Mouse (Mus musculus): ENCODE measurements around the gene Rere.

The Rere gene

DNA sequence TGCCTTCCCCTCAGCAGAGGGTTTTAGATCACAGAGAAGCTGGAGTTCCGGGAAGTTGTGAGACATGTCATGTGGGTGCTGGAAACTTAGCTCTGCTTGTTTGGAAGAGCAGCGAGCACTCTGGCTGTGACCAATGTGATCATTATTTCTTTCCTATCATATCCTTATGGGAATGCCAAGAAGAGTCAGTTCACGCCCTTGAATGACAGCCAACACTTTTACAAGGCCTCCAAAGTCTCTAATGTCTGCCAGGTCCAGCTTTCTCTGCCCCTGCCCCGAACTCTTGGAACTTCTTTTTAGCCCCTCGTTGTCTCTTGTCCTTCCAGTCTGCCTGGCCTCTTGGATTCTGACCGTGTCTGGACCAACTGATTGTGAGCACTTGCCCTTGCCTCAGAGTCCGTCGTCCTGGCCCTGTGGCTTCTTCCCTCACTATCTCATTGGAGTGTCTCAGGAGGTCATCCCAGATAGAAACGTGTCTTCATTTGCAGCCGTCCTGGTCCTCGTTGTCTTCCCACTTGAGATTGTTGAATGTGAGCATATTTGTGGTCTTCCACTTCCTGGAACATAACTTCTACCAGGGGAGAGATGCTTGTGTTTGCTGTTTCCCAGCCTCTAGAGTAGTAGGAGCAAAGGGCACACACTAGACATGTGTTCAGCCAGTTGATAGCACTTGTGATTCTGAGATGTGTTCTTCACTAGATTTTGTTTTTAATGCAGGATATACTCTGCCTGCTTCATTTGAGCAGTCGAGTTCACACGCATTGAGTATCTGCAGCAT lies 120.6 kb downstream of the Rere start:
- no peak for TF ChIP-seq GATA4 (IDR thresholded peaks at IDR 0.05; ENCODE audit: insufficient replicate concordance, low read length)

DNA sequence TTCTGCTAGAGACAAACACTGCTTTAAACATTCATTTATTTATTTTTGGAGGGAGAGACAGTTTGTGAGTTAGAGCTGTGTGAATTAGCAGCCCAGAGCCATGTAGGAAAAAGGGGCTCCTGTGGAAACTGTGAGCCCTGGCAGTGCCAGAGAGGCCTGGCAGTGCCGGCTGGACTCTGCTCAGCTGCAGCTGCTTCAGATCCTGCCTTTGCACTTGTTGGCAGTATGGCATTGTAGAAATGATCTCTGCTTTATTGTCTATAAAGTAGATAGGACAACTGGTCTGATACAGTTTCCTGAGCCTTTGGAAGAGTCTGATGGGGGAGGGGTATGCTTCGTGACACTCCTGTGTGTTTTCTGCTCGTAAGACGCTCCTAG lies 121.2 kb downstream of the Rere start:
- no peak for TF ChIP-seq GATA4 (IDR thresholded peaks at IDR 0.05; ENCODE audit: insufficient replicate concordance, low read length)

DNA sequence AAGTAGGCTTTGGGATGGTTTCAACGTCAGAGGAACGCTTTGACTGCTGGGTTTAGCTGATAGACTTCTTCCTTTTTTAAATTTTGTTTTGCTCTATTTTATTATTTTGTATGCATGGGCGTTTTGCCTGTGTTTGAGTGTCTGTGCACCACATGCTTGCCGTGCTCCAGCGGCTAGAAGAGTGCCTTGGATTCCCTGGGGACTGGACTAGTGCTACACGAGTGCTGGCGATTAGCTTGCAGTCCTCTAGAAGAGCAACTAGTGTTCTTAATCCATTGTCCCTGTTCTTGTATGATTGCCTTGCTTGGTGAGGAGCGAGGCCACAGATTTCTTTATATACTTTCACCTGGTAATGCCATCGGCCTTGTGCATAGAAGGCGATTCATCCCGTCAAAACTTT lies 122.5 kb downstream of the Rere start:
- no peak for TF ChIP-seq GATA4 (IDR thresholded peaks at IDR 0.05; ENCODE audit: insufficient replicate concordance, low read length)

- TF ChIP-seq GATA4 (IDR thresholded peaks at IDR 0.05; ENCODE audit: insufficient replicate concordance, low read length) = peak; percentile 90
Observed at GRCm38 (mm10) chr4:150404583-150404982, 123.1 kb downstream of the Rere start.

DNA sequence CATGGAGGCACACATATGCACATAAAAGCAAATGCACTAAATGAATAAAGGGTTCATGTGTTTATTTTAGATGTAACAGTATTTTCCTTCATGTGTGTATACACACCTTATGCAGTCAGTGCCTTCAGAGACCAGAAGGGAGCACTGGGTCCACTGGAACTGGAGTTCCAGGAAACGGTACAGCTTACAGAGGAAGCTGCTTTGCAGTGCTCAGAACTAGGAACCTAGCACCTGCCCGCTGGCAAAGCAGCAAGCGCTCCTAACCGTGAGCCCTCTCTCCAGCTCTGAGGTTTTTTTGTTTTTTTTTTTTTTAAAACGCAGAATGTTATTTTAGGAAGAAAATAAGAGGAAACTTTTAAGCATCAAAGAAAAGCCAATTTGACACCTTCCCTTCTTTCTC lies 124.3 kb downstream of the Rere start:
- TF ChIP-seq GATA4 (IDR thresholded peaks at IDR 0.05; ENCODE audit: insufficient replicate concordance, low read length) = no peak

- no peak for TF ChIP-seq GATA4 (IDR thresholded peaks at IDR 0.05; ENCODE audit: insufficient replicate concordance, low read length)
Observed at GRCm38 (mm10) chr4:150406320-150406719, 124.9 kb downstream of the Rere start.

- no peak for TF ChIP-seq GATA4 (IDR thresholded peaks at IDR 0.05; ENCODE audit: insufficient replicate concordance, low read length)
Observed at GRCm38 (mm10) chr4:150406821-150407220, 125.4 kb downstream of the Rere start.

DNA sequence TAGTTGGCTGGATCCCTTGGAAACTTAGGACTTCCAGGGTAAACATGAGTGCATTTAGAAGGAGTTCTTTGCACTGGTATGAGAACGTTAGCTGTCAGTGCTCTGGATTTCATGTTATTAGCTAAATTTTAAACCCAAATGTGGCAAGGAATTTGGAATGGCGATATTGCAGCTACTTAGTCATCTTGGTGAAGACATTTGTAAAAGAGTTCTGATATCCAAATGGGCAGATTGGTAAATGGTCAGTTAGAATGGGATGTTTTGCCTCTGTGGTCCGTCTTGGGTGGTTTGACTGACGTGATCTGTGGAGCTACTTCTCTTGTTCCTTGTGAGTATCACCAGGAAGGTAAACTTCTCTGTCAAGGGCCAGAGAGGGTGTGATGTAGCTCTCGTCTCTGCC lies 132.8 kb downstream of the Rere start:
- no peak for TF ChIP-seq GATA4 (IDR thresholded peaks at IDR 0.05; ENCODE audit: insufficient replicate concordance, low read length)

DNA sequence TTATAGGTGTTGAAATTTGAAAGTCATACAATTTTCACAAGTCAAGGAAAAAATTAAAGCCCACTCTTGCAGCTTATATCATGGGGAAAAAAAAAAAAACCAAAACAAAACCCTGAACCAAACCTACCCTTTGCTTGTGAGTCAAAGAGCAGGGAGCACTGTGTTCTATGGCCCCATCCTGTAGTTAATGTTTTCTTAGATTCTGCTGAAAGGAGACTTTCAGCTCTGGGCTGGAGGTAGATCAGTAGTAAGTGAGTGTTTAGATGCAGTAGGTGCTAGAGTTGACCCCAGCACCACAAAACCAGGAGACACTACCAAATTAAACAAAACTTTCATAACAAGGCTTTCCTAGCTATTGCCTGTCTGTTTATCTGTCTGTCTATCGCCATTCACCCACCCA lies 133.3 kb downstream of the Rere start:
- TF ChIP-seq GATA4 (IDR thresholded peaks at IDR 0.05; ENCODE audit: insufficient replicate concordance, low read length) = no peak

DNA sequence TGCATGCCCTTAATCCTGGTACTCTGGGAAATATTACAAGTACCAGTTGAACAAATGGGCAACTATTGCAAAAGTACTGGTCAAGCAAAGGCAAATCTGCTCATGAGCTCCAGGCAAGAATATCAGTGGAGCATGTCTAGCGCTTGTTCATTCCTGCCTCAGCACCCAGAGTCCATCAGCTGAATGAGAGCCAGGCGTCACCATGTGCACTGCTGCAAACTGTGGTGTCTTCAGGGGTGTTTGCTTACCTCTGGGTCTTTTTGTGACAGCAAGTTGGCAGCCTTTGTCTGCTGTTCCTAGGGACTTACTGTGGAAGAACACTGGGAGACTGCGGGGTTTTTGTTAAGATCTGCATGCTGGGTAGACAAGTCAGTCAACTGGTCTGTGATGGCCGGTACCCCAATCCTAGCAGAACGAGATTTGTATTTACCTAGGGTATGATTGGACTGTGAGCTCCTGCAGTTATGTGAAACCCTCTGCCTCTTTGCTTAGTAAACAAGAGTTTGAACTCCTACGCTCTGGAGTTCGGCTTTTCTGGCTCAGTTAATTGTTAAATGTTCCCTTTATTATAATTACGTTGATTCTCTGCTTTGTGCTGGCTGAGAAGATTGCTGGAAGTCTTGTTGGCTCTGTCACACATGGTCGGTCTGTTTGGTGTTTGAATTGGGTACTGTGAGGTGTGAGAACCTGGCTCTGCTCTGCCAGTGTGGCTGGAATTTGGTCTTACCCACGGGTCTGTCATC lies 134.0 kb downstream of the Rere start:
- TF ChIP-seq GATA4 (IDR thresholded peaks at IDR 0.05; ENCODE audit: insufficient replicate concordance, low read length) = no peak

DNA sequence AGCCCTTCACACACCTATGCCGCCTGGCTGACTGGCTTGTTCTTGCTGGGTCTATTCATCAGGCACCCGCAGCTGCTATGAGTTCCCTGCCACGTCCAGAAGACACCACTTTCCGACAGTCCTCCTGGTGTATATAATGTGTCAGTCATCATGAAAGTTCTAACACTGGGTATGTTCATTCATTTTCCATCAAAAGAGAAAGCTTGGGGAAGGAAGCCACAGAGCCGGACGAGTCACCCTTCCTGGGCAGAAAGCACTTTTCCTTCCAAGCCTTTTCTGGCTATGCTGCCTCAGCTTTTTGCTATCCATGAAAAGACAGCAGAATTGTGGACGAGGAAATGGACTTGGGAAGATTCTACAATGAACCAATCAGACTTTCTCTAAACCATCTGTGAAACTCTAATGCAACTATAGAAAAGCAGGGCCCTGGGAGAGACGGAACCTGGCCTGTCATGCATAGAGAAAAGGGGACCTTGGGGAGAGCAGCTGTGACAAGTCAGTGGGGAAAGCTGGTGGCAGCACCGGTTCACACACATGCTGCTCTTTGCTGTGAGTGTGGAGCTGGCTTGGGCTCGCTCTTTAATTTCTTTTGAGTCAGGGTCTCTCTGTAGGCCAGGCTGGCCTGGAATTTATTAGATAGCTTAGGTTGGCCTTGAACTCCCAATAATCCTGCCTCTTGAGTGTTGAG lies 139.3 kb downstream of the Rere start:
- TF ChIP-seq GATA4 (IDR thresholded peaks at IDR 0.05; ENCODE audit: insufficient replicate concordance, low read length) = no peak

- no peak for TF ChIP-seq GATA4 (IDR thresholded peaks at IDR 0.05; ENCODE audit: insufficient replicate concordance, low read length)
Observed at GRCm38 (mm10) chr4:150426098-150426879, 144.8 kb downstream of the Rere start.

GRCm38 (mm10) chr4:150426880-150427476 lies 145.5 kb downstream of the Rere start:
- TF ChIP-seq GATA4 (IDR thresholded peaks at IDR 0.05; ENCODE audit: insufficient replicate concordance, low read length) = no peak

DNA sequence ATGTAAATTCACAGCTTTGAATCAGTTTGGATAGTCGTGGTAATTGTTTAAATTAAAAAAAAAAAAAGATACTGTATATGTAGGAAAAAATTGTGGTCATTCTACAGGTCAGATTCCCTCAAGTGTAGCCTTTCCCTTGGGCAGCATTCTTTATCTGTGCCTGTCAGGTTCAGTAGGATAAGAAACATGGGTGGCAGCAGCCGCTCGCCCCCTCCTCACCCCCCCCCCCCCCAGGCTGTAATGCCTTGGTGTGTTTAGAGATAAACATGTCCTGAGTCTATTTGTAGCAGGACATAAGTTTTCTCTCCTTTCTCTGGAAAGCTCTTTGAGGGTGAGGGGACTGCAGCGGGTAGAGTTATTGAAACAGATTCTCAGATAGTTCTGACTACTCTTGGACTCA lies 147.3 kb downstream of the Rere start:
- no peak for TF ChIP-seq GATA4 (IDR thresholded peaks at IDR 0.05; ENCODE audit: insufficient replicate concordance, low read length)

Data from liver, adult (tissue).